ENCODE assay signal across 9 mouse cellular contexts in genomic region chr1:21074231-21074630, GRCm38 (mm10). TPM values are rescaled to one million over a fixed set of nuclear protein-coding genes. Genes with fewer than 3 reads are reported as not detected.
DNase-seq lines count a peak whose midpoint lies in the region; ATAC-seq lines count a peak whose summit lies in the region.
"Had no signal": no experiment of that assay in that cellular context is flagged by ENCODE, and none has a peak within 500 bp of the region (broad histone marks: within the 10 kb centered on the region; RNA-seq: fewer than 3 reads in every experiment).

No protein-coding gene starts in this region.

- DNase-seq in forebrain, embryonic 10.5 days (ENCODE audit: extremely low spot score, low spot score) = peak; percentile 25
- peak; percentile 51 for DNase-seq in retina, postnatal 1 day
- DNase-seq in retina, embryonic 14.5 days (ENCODE audit: low spot score) = no peak
- peak; percentile 51 for DNase-seq in kidney, postnatal 10 days
- no peak for DNase-seq in liver, embryonic 11.5 days (ENCODE audit: low spot score)

- peaks cover 76% of the 10 kb centered on the region for H3K4me1 ChIP-seq in forebrain, embryonic 10.5 days
- H3K4me1 ChIP-seq in forebrain, embryonic 15.5 days = peaks cover 17% of the 10 kb centered on the region; the same call in 1 of the 2 replicates
- H3K4me1 ChIP-seq in neural tube, embryonic 15.5 days = peaks cover 43% of the 10 kb centered on the region
- peaks cover 9% of the 10 kb centered on the region for H3K4me1 ChIP-seq in liver, embryonic 11.5 days (replicated peaks; ENCODE audit: control insufficient read depth, insufficient read depth, low read length)

- H3K27ac ChIP-seq in forebrain, embryonic 10.5 days = peak overlapping the region; percentile 80
- H3K27ac ChIP-seq in forebrain, embryonic 15.5 days (replicated peaks) = no peak overlapping the region; the same call in 1 of the 2 replicates
- peak overlapping the region; percentile 45; the same call in 1 of the 2 replicates for H3K27ac ChIP-seq in neural tube, embryonic 15.5 days (replicated peaks)
- H3K27ac ChIP-seq in liver, embryonic 11.5 days (ENCODE audit: low read depth, low read length) = no peak overlapping the region
- H3K27ac ChIP-seq: liver, embryonic 14.5 days had no signal

- H3K9me3 ChIP-seq in forebrain, embryonic 10.5 days = no peaks in the 10 kb centered on the region
- H3K9me3 ChIP-seq in forebrain, embryonic 15.5 days = no peaks in the 10 kb centered on the region
- H3K9me3 ChIP-seq in neural tube, embryonic 15.5 days (replicated peaks) = no peaks in the 10 kb centered on the region
- no peaks in the 10 kb centered on the region for H3K9me3 ChIP-seq in liver, embryonic 11.5 days (ENCODE audit: control insufficient read depth, low read length)

- H3K4me3 ChIP-seq in forebrain, embryonic 10.5 days = no peak overlapping the region
- no peak overlapping the region for H3K4me3 ChIP-seq in forebrain, embryonic 15.5 days
- no peak overlapping the region for H3K4me3 ChIP-seq in neural tube, embryonic 15.5 days (replicated peaks)
- H3K4me3 ChIP-seq in liver, embryonic 11.5 days (ENCODE audit: low read depth, low read length) = no peak overlapping the region

- no peak overlapping the region for H3K9ac ChIP-seq in forebrain, embryonic 15.5 days (replicated peaks)
- no peak overlapping the region for H3K9ac ChIP-seq in neural tube, embryonic 15.5 days (replicated peaks)
- no peak overlapping the region for H3K9ac ChIP-seq in liver, embryonic 11.5 days (ENCODE audit: low read depth, low read length)
- H3K9ac ChIP-seq: liver, embryonic 14.5 days had no signal

- no peak overlapping the region for H3K4me2 ChIP-seq in forebrain, embryonic 15.5 days (replicated peaks)
- peak overlapping the region; percentile 11; the same call in 1 of the 2 replicates for H3K4me2 ChIP-seq in neural tube, embryonic 15.5 days
- no peak overlapping the region for H3K4me2 ChIP-seq in liver, embryonic 11.5 days

- H3K27me3 ChIP-seq in forebrain, embryonic 10.5 days (ENCODE audit: poor library complexity, severe bottlenecking) = no peaks in the 10 kb centered on the region
- H3K27me3 ChIP-seq in forebrain, embryonic 15.5 days = no peaks in the 10 kb centered on the region
- no peaks in the 10 kb centered on the region for H3K27me3 ChIP-seq in neural tube, embryonic 15.5 days (replicated peaks)
- H3K27me3 ChIP-seq in liver, embryonic 11.5 days (replicated peaks; ENCODE audit: control insufficient read depth, insufficient read depth, low read length) = no peaks in the 10 kb centered on the region

- WGBS in forebrain, embryonic 10.5 days = 60% methylated on average over 5 of the region's 5 CpGs
- 48% methylated on average over 5 of the region's 5 CpGs for WGBS in forebrain, embryonic 15.5 days
- WGBS in neural tube, embryonic 15.5 days = 26% methylated on average over 5 of the region's 5 CpGs
- 82% methylated on average over 5 of the region's 5 CpGs for WGBS in liver, embryonic 11.5 days

- peaks cover 8% of the 10 kb centered on the region; the same call in 1 of the 2 replicates for H3K36me3 ChIP-seq in forebrain, embryonic 10.5 days (replicated peaks)
- H3K36me3 ChIP-seq in forebrain, embryonic 15.5 days = no peaks in the 10 kb centered on the region
- no peaks in the 10 kb centered on the region for H3K36me3 ChIP-seq in neural tube, embryonic 15.5 days
- H3K36me3 ChIP-seq in liver, embryonic 11.5 days (ENCODE audit: control insufficient read depth, insufficient read depth, low read length) = no peaks in the 10 kb centered on the region

- no peak for ATAC-seq in forebrain, embryonic 15.5 days (replicated peaks)
- ATAC-seq in neural tube, embryonic 15.5 days (ENCODE audit: low FRiP score) = no peak
- no peak for ATAC-seq in cerebellum, adult (ENCODE audit: insufficient number of reproducible peaks, low FRiP score, low TSS enrichment)
- ATAC-seq in liver, embryonic 11.5 days (replicated peaks; ENCODE audit: low FRiP score) = no peak

RNA-seq across cellular contexts. Expression of gene Tram2, which starts 4.8 kb away (rescaled TPM):
- polyA plus RNA-seq in forebrain, embryonic 10.5 days (2016; fragmentation: Nextera tagmentation; extraction: Ambion mirVana) = 5.6 and 6.5 TPM in 2 replicates
- polyA plus RNA-seq in forebrain, embryonic 15.5 days (2015; fragmentation: Nextera tagmentation; extraction: Ambion mirVana) = 1.8 and 2.0 TPM in 2 replicates
- 2.2 and 3.1 TPM in 2 replicates for polyA plus RNA-seq in neural tube, embryonic 15.5 days (2015; fragmentation: Nextera tagmentation; extraction: Ambion mirVana)
- 3.9 and 4.0 TPM in 2 replicates for polyA plus RNA-seq in liver, embryonic 11.5 days (2014; fragmentation: Nextera tagmentation; extraction: Ambion mirVana)

Comparison
In these comparisons a context has a peak if more than half of its experiments do, and no peak if none do; other contexts are left out.
1. DNase-seq: peak in forebrain, embryonic 10.5 days (single experiment), retina, postnatal 1 day (single experiment) and kidney, postnatal 10 days (single experiment); none in retina, embryonic 14.5 days (single experiment) and liver, embryonic 11.5 days (single experiment).
2. H3K27ac ChIP-seq: peak in forebrain, embryonic 10.5 days (single experiment) and neural tube, embryonic 15.5 days (single experiment); none in forebrain, embryonic 15.5 days (single experiment) and liver, embryonic 11.5 days (single experiment).